Mouse (Mus musculus) T-cell, adult 2 months (primary cell): ENCODE measurements around the gene 9230113P08Rik.
"Not testable (repeated sequence)": the region's sequence is repeated elsewhere in the genome, so short reads cannot be mapped to it uniquely, and the experiment has no call there.

Experiments
- DNase-seq: peaks from one replicate; pipeline ENCODE4 v3.0.0; 2022; ENCODE audit warnings: low spot score

The 9230113P08Rik gene

GRCm38 (mm10) chr9:35908123-35908522 is at the start of gene 9230113P08Rik:
TSS of gene 9230113P08Rik (plus strand) at chr9:35908423.
- DNase-seq = not testable (repeated sequence)

GRCm38 (mm10) chr9:35893112-35893511 is 15.1 kb upstream of the 9230113P08Rik start:
- DNase-seq = not testable (repeated sequence)

- no peak for DNase-seq
Observed at GRCm38 (mm10) chr9:35904494-35904893, 3.7 kb upstream of the 9230113P08Rik start.

DNA sequence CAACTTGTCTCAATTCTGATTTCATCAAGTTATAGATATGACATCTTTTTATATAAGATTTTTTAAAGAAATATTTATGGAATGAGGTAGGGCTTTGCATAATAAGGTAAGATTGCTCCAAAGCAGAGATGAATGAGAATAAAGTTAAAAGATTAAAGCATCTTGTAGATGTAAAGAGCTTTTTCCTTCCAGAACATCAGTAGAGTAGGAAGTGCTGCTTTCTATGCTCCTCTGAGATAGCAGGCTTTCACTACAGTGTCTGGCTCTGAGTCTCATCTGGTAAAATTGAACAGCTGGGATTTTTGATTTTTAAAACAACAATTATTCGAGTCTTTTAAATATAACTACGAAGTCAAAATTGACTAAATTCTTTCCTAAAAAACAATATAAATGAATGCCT is 22.6 kb downstream of the 9230113P08Rik start:
- DNase-seq = no peak
